Mouse (Mus musculus) megakaryocyte-erythroid progenitor cell, adult 5-6 weeks (primary cell): ENCODE data around the gene Cfap58. TPM values are rescaled to one million over a fixed set of nuclear protein-coding genes. Genes with fewer than 3 reads are reported as not detected.

ENCODE experiments used
- ATAC-seq: replicated peaks from 2 replicates; pipeline ENCODE4 v1.8.0; 2016; ENCODE audit warnings: mild to moderate bottlenecking, inconsistent platforms; ENCODE audit not compliant: severe bottlenecking, poor library complexity, low FRiP score, low TSS enrichment
- total RNA-seq, 2 experiments: library from RNA; stranded (forward) in 1 of 2; stranded (reverse) in 1 of 2; fragments of 200-1000, 215-1000 nt in 1 of 2; fragments of >200 nt in 1 of 2; fragmentation: Nextera tagmentation in 1 of 2; gene quantifications; 2 replicates each; pipeline ENCODE4 v1.2.3; 2014 to 2017

The Cfap58 gene
- total RNA-seq, 2 experiments from 2014 or later, result not detected

- no peak for ATAC-seq
These were observed 23.3 kb upstream of the Cfap58 start for GRCm38 (mm10) chr19:47914191-47914590.

GRCm38 (mm10) chr19:47915251-47915650, 22.2 kb upstream of the Cfap58 start:
- no peak for ATAC-seq

- ATAC-seq, result no peak
These were observed 20.1 kb upstream of the Cfap58 start for GRCm38 (mm10) chr19:47917396-47917795.

GRCm38 (mm10) chr19:47918016-47918415, 19.5 kb upstream of the Cfap58 start:
- no peak for ATAC-seq

GRCm38 (mm10) chr19:47918455-47919101, 18.9 kb upstream of the Cfap58 start:
- ATAC-seq, result no peak; the same call in 1 of the 2 replicates

- ATAC-seq, result peak; percentile 88
These were observed 18.1 kb upstream of the Cfap58 start, which contains the start of the genes Cfap43 and Itprip for GRCm38 (mm10) chr19:47919126-47919965. TSS of gene Cfap43 (minus strand) at chr19:47919287. TSS of gene Itprip (minus strand) at chr19:47919299.

GRCm38 (mm10) chr19:47919966-47920375, 17.5 kb upstream of the Cfap58 start:
- peak; percentile 9; the same call in 1 of the 2 replicates for ATAC-seq

GRCm38 (mm10) chr19:47925819-47926218, 11.7 kb upstream of the Cfap58 start:
- no peak for ATAC-seq

GRCm38 (mm10) chr19:47927032-47927431, 10.4 kb upstream of the Cfap58 start:
- ATAC-seq, result no peak

GRCm38 (mm10) chr19:47929043-47929442, 8.4 kb upstream of the Cfap58 start:
- no peak for ATAC-seq

GRCm38 (mm10) chr19:47931982-47932638, 5.4 kb upstream of the Cfap58 start:
- ATAC-seq, result peak; percentile 90

GRCm38 (mm10) chr19:47934146-47934545, 3.3 kb upstream of the Cfap58 start:
- no peak for ATAC-seq

GRCm38 (mm10) chr19:47934636-47935238, 2.7 kb upstream of the Cfap58 start:
- no peak for ATAC-seq

- ATAC-seq, result no peak
These were observed 1.9 kb upstream of the Cfap58 start for GRCm38 (mm10) chr19:47935530-47935929.

GRCm38 (mm10) chr19:47936490-47936889, 985 bp upstream of the Cfap58 start:
- ATAC-seq, result no peak

GRCm38 (mm10) chr19:47936938-47937337, 537 bp upstream of the Cfap58 start:
- ATAC-seq, result no peak

- no peak for ATAC-seq
These were observed 1.9 kb downstream of the Cfap58 start for GRCm38 (mm10) chr19:47939361-47939760.

GRCm38 (mm10) chr19:47946821-47947465, 9.5 kb downstream of the Cfap58 start:
- ATAC-seq, result no peak

GRCm38 (mm10) chr19:47950946-47951345, 13.5 kb downstream of the Cfap58 start:
- ATAC-seq, result no peak
